Mouse (Mus musculus): ENCODE measurements around the gene Drc7.

- TF ChIP-seq CTCF (IDR thresholded peaks at IDR 0.05; ENCODE audit: extremely low read depth, insufficient read length, insufficient replicate concordance, low read depth, low read length) (no peak), POLR2A (IDR thresholded peaks at IDR 0.05; ENCODE audit: low read depth, low read length) (no peak)
Measured at GRCm38 (mm10) chr8:95056414-95056813, 1.5 kb downstream of the Drc7 start.

Measured in small intestine, adult 2 months (tissue).